Mouse (Mus musculus): ENCODE measurements around the gene E330021D16Rik.

- TF ChIP-seq POLR2A (IDR thresholded peaks at IDR 0.05; ENCODE audit: borderline replicate concordance, control insufficient read depth, low read depth, low read length), result no peak
- no peak for TF ChIP-seq CTCF (IDR thresholded peaks at IDR 0.05; ENCODE audit: control insufficient read depth, insufficient read depth, low read length)
Measured at GRCm38 (mm10) chr6:136425956-136426355, 10.6 kb upstream of the E330021D16Rik start.

All from bone marrow, adult 2 months (tissue).